Mouse (Mus musculus) gastrocnemius, postnatal 14 days (tissue): Measurements from ENCODE around the gene Slc34a3. TPM values are rescaled to one million over a fixed set of nuclear protein-coding genes. Genes with fewer than 3 reads are reported as not detected.
"Not testable (repeated sequence)": the region's sequence is repeated elsewhere in the genome, so short reads cannot be mapped to it uniquely, and the experiment has no call there.

ENCODE experiments used
- DNase-seq: peaks from one replicate; pipeline ENCODE4 v3.0.0; 2021; ENCODE audit warnings: mixed read lengths
- intact Hi-C: fragments of 180-260 bp; cut with DNase I; formaldehyde crosslinking; loops from one replicate; pipeline ENCODE4 v1.15.1; 2025; ENCODE audit warnings: low total_unique reads
- long read RNA-seq, 2 experiments: library from polyadenylated mRNA; stranded (forward); transcript quantifications; one replicate each; pipeline ENCODE4 v2.0.0; 2021
- total RNA-seq, 2 experiments: library from RNA; stranded (reverse); gene quantifications; 2 replicates each; pipeline ENCODE4 v1.2.3; 2021

The Slc34a3 gene
- not detected for total RNA-seq
- long read RNA-seq, experiment 1, result 0 reads
- long read RNA-seq, experiment 2, result 0 reads

DNA sequence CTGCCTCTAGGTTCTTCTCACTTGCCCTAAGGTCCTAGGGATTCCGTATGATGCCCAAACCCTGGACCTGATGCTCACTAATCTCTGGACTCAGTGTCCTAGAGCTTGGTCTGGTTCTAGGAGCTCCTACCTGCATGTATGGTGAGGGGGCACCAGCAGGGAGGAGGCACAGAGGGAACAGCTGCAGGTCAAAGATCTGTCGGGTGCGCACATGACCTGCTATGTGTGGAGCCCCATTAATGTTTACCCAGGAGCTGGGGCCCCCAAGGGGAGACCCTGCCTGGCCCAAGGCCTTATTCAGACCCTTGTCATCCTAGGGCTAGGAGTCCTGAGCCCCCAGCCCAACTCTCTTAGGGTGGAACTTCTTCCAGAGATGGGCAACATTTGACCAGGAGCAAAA is at the start of gene Slc34a3:
TSS of gene Slc34a3 (minus strand) at position 315 of the 400 bp plus-strand sequence.
- intact Hi-C loops, result no loop called here
- no peak for DNase-seq

DNA sequence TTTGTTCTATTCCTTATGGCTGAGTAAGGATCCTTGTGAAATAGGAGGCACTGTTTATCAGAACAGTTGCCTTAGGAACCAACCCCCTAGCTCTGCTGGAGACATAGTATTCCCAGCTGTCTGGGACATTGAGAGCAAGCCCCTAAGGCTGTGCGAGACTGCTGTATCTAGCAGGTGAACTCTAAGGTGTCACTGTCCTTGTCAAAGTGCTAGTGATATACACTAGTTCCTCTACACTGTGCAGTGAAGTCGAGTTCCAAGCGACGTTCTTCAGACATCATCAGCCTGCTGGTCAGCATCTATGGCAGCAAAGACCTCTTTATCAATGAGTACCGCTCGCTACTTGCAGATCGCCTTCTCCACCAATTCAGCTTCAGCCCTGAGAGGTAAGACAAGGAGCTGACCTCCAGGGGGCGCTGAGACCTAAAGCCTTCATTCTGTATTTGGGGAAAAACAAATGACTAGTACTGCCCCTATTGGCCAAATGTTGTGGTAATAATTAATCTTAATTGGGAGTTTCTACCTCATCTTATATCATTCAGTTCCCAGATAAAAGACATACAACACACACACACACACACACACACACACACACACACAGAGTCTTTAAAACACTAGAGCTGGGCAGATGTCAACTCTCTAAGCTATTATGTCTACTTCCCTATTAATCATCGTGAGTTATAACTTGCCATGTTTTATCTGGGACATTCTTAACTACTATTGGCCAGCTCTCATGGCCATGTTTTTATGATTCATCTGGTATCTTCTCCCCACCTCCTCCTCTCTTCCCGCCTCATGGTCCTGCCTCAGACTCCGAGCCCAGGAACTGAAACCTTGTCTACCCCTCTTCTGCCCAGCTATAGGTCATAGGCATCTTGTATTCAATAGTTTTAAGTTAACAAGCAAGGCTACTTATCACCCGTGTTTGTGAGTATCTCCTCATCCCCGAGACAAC is 45.0 kb upstream of the Slc34a3 start:
- peak; percentile 74 for DNase-seq
- intact Hi-C loops, result no loop called here

- no peak for DNase-seq
- intact Hi-C loops, result no loop called here
These were observed 38.8 kb upstream of the Slc34a3 start for GRCm38 (mm10) chr2:25273010-25273409.

DNA sequence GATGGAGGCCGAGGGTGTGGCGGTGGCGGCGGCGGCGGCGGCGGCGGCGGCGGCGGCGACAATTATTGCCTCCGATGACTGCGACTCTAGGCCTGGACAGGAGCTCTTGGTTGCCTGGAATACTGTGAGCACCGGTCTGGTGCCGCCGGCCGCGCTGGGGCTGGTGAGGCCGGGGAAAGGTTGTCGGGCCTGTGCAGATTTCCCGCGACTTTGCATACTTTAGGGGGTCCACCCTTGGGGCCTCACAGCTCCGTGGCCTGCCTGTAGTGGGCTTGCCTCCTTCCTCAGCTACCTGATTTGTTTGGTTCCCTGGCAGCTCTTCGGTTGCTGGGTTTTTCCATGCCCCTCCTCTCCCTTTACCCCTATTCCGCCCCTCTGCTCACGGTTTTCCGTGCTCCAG is 38.4 kb upstream of the Slc34a3 start:
- no peak for DNase-seq
- intact Hi-C loops, result no loop called here

- intact Hi-C loops, result no loop called here
- DNase-seq, result peak; percentile 97
These were observed 37.8 kb upstream of the Slc34a3 start, which contains the start of the genes Ssna1 and Anapc2 for GRCm38 (mm10) chr2:25271827-25272511. Gene Ssna1, minus strand, starts transcription at chr2:25272438. Gene Anapc2, plus strand, starts transcription at chr2:25272478.

- DNase-seq, result no peak
- intact Hi-C loops, result no loop called here
These were observed 33.7 kb upstream of the Slc34a3 start for GRCm38 (mm10) chr2:25267746-25268309.

GRCm38 (mm10) chr2:25267241-25267640 is 33.1 kb upstream of the Slc34a3 start:
- intact Hi-C loops, result no loop called here
- no peak for DNase-seq

GRCm38 (mm10) chr2:25266720-25267119 is 32.6 kb upstream of the Slc34a3 start:
- no peak for DNase-seq
- intact Hi-C loops, result no loop called here

DNA sequence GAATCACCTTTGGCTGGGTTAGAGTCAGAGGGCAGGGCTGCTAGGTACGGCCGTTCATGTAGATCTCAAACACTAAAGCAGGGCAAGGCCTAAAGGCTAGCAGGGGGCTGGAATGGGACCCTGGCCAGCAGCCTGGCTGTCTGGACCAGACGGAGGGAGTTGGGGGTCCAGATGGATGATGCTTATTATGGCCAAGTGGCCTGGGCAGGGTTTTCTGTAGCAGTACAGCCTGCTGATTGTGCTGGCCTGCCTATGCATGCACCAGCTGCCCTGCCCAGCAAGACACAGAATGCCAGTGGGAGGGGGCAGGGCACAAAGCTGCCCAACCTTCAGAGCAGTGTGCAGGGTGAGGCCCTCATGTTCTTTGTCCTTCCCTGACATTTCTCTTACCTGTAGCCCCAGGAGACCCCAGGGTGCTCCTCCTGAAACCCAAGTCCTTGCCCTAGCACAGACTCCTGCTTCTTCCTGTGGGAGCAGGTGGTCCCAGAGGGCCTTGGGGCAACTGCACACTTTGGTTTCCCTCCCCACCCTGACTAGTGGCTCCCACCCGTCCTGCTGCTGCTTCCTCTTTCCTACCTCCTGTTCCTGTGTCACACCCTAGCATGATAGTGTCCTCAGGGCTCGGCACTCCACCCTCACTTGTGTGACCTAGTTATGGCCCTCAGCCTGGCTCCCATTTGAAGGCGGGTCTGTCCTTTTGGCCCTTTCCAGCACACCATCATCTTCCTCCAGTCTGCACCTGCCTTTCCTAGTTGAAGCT is 31.9 kb upstream of the Slc34a3 start:
- intact Hi-C loops, result no loop called here
- DNase-seq, result no peak

DNA sequence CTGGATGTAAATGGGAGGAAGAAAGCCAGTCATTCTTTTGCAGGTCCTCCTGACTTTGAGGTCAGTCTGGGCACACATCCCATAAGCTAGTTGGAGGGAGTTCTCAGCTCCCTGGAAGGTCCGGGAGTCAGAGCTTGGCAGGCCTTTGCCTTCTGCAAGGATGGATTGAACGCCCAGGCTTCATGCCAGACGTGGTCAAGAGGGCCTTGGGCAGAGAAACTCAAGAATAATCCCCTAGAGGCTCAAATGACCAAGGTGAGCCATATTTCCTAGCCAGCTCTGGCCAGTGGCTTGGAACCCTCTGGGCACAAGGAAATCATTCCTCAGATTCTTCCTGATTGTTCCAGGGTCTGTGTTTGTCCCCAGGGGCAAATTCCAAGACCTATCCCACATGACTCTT is 30.7 kb upstream of the Slc34a3 start:
- intact Hi-C loops, result no loop called here
- DNase-seq, result no peak

DNA sequence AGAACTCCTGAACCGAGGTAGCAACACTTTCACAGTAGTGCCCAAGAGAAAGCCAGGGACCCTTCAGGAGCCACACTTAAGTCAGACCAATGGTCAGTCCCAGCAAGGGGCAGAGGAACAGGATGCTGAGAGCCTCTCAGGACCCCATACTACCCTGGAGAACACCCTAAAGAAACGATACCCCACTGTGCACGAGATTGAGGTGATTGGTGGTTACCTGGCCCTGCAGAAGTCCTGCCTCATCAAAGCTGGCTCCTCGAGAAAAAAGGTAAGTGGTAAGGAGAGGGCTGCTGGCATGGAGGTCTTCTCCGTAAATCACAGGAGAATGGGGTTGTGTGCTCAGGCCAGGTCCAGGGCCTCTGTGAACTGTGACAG is 30.1 kb upstream of the Slc34a3 start:
- intact Hi-C loops, result no loop called here
- DNase-seq, result no peak

DNA sequence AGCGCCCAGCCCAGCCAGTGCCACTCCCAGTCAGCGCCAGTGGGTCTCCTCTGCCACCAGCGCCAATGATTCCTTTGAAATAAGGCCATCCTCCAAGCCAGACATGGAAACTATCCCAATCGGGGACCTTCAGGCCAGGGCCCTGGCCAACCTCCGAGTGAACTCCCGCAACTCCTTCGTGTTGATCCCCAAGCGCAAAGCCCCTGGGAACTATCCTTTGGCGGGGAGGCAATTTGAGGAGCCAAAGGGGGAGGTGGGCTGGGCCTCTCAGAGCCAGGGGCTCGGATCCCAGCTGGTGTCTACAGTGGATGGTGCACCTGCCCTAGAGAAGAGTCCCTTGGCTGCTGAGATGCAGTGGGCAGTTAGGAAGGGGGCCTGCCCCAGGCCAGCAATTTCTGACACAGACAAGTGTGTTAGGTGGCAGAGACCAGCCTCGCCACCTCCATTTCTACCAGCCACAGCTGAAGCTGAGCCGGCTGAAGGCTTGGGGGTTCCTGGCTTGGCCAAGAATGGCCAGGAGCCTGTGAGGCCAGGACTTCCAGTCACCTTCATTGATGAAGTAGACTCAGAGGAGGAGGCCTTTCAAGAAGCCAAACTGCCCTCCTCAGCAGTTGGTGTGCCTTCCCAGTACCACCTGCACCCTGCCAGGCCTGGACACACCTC is 29.6 kb upstream of the Slc34a3 start:
- no peak for DNase-seq
- intact Hi-C loops, result no loop called here

DNA sequence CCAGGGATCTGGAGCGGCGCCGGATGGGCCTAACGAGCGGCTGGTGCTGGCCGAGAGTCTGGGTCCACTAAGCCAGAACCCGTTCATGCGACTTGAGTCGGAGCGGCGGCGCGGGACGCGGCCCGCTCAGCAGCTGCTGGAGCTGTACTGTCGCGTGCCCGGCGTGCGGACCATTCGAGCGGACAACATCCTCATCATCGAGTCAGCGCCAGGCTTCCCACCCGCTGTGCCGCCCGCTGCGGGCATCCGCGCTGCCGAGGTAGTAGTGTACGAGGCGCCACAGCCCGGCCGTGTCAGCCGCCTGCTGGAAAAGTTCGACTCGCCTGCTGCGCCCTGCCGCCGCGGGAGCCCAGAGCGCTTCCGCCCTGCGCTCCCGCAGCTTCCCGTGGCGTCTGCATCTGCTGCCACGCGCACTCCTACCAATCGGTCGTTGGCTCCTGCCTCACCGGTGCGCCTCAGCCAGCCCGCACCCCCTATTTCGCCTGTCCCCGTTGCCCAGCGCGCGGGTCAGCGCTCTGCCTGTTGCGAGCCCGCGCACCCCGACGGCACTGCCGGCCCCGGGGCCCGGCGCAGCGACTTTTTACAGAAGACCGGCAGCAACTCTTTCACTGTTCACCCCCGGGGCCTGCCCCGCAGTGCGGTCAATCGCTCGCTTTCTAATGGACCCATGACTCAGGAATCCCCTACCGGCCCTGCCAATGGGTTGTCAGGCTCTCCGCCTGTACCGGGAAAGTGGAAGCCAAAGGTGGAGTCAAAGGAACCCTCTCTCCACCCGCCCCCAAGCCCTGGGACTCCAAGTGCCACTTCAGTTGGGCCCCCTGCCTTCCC is 28.8 kb upstream of the Slc34a3 start:
- intact Hi-C loops, result no loop called here
- DNase-seq, result peak; percentile 37

DNA sequence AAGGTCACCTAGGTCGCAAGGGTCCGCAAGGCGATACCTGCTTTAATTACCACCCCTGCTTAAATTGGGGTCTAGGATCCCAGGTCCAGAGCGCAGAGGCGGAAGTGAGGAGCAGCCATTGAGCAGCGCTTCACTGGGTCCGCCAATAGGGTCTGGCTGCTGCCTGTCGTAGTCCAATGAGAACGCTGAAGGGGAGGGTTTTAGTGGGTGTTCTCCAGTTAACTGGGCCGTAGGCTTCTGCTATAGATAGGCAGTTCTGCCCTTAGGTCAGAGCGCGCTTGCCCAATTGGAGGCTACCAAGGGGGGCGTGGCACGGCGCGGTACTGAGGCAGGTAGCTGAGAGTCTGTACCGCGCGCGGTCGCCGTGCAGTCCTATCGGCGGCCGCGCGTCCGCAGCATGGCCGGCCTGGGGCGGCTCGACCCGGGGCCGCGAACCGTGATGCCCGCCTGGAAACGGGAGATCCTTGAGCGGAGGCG is 28.2 kb upstream of the Slc34a3 start, which contains the start of gene Tprn:
TSS of gene Tprn (plus strand) at position 328 of the 477 bp plus-strand sequence.
- intact Hi-C loops, result no loop called here
- DNase-seq, result peak; percentile 93

DNA sequence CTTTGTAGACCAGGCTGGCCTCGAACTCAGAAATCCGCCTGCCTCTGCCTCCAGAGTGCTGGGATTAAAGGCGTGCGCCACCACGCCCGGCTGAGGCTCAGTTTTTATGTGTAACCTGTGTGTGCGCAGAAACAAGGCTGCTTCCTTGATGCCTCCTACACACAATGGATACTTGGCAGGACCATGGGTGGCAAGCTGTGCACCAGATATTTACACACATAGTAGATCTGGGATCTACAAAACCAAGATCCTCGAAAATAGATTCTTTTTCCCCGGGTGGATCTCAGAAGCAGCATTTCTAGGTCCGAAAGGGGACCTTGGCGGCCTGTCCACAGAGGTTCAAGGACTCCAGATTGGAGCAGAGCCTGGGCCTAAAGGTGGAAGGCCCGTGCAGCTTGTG is 27.7 kb upstream of the Slc34a3 start:
- intact Hi-C loops, result no loop called here
- no peak for DNase-seq

GRCm38 (mm10) chr2:25258887-25259286 is 24.7 kb upstream of the Slc34a3 start:
- intact Hi-C loops, result no loop called here

DNA sequence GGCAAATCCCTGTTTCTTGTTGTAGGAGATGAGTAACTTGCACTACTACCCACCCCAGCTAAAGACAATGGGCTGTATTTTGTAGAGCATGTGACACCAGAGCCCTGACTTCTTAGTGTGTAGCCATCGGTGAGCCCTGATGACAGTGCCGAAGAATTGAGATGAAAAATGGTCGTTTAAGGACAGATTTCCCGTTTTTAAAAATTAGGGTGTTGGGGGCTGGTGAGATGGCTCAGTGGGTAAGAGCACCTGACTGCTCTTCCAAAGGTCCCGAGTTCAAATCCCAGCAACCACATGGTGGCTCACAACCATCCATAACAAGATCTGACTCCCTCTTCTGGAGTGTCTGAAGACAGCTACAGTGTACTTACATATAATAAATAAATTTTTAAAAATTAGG is 23.1 kb upstream of the Slc34a3 start:
- intact Hi-C loops, DNase-seq: not testable (repeated sequence)

More at GRCm38 (mm10) chr2:25258887-25259286, 24.7 kb upstream of the Slc34a3 start:
- no peak for DNase-seq
